Mouse (Mus musculus) v-Abl transformed pro-B cells (cell line): ENCODE results near the gene Trim63.

Experiments used
- in situ Hi-C, 2 experiments: fragments of 400-800 bp; cut with MboI; formaldehyde crosslinking; loops; one replicate each; pipeline ENCODE4 v1.15.1; 2025; ENCODE audit not compliant: unreplicated experiment in 2 of 2

The Trim63 gene

DNA sequence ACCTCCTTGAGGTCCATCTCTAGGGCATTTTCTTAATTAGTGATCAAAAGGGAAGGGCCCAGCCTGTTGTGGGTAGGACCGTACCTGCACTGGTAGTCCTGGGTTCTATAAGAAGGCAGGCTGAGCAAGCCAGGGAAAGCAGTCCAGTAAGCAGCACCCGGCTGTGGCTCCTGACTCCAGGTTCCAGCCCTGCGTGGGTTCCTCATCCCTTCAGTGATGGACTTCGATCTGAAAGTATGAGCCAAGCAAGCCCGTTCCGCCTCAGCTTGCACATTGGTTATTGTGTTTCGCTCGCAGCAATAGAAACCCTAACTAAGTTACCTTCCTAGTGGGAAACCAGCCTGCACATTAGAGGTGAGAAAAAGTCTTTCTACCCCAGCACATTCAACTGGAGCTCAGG lies 17.6 kb upstream of the Trim63 start:
- in situ Hi-C loops: no loop called here

GRCm38 (mm10) chr4:134298626-134299497 lies 16.1 kb upstream of the Trim63 start:
- in situ Hi-C loops: no loop called here

DNA sequence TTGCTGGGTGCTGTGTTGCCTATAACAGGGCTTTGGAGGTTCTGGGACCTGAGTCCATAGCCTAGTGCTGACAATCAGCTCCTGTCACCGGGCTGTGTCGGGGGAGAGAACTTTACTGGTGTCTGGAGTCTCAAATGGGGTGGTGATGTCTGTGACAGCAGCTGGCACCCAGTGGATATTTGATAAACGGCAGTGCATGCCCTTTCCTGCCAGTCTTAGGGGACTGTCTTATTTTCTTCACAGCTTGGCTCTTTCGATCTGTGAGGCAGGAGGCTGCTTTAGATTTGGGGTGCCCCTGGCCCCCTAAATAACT lies 15.5 kb upstream of the Trim63 start:
- in situ Hi-C loops: no loop called here

- in situ Hi-C loops: no loop called here
Observed at GRCm38 (mm10) chr4:134300316-134300715, 14.6 kb upstream of the Trim63 start.

- in situ Hi-C loops: no loop called here
Observed at GRCm38 (mm10) chr4:134302084-134302483, 12.8 kb upstream of the Trim63 start.

DNA sequence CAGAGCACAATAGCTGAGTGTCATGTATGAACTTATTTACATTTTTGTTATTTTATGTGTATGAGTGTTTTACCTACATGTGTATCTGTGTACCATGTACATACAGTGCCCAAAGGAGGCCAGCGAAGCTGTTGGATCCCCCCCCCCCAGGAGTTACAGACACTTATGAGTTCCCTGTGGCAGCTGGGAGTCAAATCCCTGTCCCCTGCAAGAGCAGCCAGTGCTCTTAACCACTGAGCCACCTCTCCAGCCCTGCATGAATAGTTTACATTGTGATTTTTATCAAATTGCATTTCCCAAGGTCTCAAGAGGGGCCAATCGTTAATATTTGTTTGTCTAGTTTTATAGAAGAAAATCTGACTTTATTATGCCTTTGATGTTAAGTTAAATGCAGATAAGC lies 8.0 kb upstream of the Trim63 start:
- in situ Hi-C loops: no loop called here

DNA sequence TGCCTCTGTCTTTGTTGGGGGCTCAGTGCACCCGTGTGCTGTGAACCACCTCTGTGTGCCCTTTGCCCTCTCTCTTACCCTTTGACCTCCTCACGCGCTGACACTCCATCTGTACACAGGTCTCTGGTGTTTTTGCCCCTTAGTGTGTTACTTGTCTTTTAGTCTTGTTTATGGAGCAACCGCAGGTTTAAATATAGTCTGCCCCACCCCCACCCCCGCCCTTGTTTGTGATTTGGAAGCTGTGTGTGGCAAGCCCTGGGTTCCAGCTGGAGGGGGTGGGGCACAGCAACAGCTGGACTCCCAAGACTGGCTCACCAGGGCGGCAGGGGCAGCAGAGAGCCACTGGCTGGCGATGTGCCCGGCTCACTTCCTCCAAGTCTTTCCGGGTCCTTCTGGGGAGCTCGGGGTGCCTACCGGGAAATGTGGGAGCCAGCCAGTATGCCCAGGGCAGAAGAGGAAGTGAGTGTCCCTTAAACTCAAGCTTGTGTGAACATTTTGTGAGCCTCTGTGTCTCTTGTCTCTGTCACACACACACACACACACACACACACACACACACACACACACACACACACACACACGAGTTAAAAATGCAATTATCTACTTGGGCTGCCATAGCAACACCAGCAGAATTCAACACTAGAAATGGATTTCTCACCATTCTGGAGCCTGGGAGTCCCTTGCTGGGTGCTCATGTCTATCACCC lies 7.4 kb upstream of the Trim63 start:
- in situ Hi-C loops: no loop called here

- in situ Hi-C loops: no loop called here
Observed at GRCm38 (mm10) chr4:134310106-134310505, 4.8 kb upstream of the Trim63 start.

- in situ Hi-C loops: no loop called here
Observed at GRCm38 (mm10) chr4:134310656-134311055, 4.3 kb upstream of the Trim63 start.

GRCm38 (mm10) chr4:134311784-134312183 lies 3.1 kb upstream of the Trim63 start:
- in situ Hi-C loops: no loop called here

DNA sequence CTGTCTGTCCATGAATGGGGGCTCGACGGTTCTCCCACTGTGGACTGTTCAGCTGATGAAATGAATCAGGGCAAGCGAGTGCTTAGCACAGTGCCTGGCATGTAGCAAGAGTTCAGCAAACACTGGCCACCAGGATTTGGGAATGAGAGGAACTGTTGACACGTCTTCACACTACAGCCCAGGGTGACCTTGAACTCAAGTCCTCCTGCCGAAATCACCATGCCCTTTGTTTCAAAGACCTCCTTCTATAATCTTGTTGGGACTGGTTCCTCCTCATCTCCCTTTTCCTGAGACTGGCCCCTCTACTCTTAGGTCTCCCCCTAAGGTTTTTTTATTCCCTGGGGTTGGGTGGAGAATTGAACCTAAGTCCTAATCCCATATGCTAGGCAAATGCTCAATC lies 2.6 kb upstream of the Trim63 start:
- in situ Hi-C loops: no loop called here

- in situ Hi-C loops: no loop called here
Observed at GRCm38 (mm10) chr4:134312901-134313300, 2.0 kb upstream of the Trim63 start.

- in situ Hi-C loops: no loop called here
Observed at GRCm38 (mm10) chr4:134314081-134314655, 752 bp upstream of the Trim63 start.

DNA sequence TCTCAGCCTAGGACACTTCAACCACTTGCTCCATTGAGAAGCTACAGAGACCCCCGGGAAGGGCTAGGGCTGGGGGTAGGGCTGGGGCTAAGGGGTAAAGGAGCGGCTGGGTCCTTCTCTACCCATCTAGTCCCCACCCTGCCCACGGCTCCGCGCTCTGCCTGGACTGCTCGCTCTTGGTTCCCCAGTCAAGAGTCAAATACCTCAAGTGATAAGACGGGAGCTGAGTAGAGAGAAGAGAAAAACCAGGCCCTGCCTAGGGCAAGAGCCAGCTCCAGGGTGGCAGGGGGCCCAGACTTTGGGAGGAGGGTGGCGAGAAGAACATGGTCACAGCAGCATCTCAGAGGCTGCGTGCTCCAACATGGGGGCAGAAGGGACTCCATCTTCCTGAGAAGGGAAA lies 550 bp downstream of the Trim63 start:
- in situ Hi-C loops: no loop called here

DNA sequence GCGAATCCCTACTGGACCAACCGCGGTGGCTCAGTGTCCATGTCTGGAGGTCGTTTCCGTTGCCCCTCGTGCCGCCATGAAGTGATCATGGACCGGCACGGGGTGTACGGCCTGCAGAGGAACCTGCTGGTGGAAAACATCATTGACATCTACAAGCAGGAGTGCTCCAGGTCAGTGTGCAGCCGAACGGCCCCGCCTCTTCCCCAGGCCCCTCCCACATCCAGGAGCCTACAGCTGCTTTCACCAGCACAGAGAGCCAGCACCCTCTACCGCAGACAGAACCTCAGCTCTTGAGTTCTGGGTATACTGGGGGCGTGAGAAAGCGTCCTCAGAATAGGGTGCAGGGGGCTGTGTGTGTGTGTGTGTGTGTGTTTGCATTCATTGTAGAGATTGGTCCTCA lies 1.5 kb downstream of the Trim63 start:
- in situ Hi-C loops: no loop called here

- in situ Hi-C loops: no loop called here
Observed at GRCm38 (mm10) chr4:134319074-134319473, 4.2 kb downstream of the Trim63 start.

DNA sequence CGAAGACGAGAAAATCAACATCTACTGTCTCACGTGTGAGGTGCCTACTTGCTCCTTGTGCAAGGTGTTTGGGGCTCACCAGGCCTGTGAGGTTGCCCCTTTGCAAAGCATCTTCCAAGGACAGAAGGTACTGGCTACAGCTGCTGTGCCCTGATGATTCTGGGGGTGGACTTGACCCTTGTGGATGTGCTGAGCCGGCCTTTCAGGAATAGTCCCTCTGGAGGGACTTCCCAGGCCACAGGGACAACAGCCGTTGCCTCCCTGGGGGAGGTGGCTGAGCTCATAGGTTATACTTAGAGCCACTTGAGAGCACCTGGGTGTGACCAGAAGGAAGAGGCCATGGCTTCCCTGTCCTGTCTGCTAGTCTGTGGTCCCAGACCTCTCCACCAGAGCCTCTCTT lies 4.8 kb downstream of the Trim63 start:
- in situ Hi-C loops: no loop called here

DNA sequence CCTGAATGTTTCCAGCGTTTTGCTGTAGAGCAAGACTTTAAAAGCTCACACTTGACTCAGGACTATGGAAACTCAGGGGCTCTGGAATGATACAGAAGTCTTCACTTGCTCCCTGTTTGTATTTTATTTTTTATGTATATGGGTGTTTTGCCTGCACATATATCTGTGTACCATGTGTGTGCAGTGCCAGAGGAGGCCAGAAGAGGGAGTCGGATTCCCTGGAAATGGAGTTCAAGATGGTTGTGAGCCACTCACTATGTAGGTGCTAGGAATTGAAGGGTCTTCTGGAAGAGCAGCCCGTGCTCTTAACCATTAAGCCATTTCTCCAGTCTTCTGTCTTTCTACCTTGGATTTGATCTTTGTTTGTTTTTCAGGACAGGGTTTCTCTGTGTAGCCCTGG lies 6.6 kb downstream of the Trim63 start:
- in situ Hi-C loops: no loop called here

- in situ Hi-C loops: no loop called here
Observed at GRCm38 (mm10) chr4:134324655-134325054, 9.7 kb downstream of the Trim63 start.

DNA sequence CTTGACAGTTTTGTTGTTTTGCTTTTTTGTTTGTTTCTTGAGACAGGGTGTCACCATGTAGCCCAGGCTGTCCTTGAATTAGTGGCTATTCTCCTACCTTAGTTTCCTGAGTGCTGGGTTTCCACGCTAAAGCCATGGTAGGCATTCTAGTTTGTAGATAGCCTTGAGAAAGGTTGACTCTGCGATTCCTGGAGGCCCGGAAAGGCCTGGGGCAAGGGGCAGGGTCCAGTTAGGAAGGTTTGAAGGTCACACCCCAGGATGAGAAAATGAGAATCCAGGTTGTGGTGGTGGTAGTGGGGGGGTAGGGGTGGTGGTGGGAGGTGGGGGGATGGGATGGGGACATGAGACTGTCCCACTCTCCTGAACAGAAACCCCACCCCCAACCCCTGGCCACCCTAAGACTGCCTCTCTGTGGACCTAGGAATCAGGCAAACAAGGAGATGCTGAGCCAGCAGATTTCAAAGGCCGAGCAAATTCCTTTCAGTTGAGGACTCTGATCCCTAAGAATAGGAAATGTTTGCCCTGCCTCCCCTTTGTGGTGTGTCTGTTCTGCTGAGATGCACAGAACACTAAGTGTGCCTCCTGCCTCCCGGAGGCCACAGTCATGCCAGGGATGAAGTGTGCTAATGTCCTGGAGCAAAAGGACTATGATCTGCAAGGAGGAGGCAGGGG lies 12.1 kb downstream of the Trim63 start:
- in situ Hi-C loops: no loop called here

DNA sequence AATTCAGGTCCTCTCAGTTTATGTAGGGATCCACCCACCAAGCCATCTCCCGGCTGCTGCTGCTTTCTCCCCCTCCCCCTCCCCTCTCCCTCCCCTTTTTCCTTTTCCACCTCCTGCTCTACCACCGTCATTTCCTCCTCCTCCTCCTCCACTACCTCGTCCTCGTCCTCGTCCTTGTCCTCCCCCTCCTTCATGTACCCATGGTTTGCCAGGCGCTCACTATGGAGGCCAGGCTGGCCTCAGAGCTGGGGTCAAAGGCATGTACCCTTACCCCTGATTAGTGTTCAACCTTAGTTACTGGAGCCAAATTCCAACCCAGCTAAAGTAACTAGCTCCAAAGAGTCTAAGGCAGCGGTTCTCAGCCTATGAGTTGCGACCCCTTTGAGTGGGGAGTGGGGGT lies 13.2 kb downstream of the Trim63 start:
- in situ Hi-C loops: no loop called here
